Mouse (Mus musculus) embryo, embryonic 10 days (tissue): ENCODE results near the gene Dlk2.

Experiments used
- DNase-seq: peaks from one replicate; pipeline ENCODE4 v3.0.0-alpha.2; 2015; ENCODE audit warnings: low spot score

Dlk2 gene

GRCm38 (mm10) chr17:46297364-46298219 is at the start of gene Dlk2:
Gene Dlk2 (plus strand): TSS chr17:46297421.
- DNase-seq = peak; percentile 48

GRCm38 (mm10) chr17:46247512-46248188 is 49.6 kb upstream of the Dlk2 start, which contains the start of the genes Polr1c and Yipf3:
Gene Polr1c (minus strand): TSS chr17:46248054.
Gene Yipf3 (plus strand): TSS chr17:46248080.
- peak; percentile 99 for DNase-seq

- no peak for DNase-seq
These were observed 49.1 kb upstream of the Dlk2 start for GRCm38 (mm10) chr17:46248189-46248522.

GRCm38 (mm10) chr17:46251174-46251573 is 46.0 kb upstream of the Dlk2 start:
- no peak for DNase-seq

- peak; percentile 69 for DNase-seq
These were observed 44.4 kb upstream of the Dlk2 start for GRCm38 (mm10) chr17:46252571-46253451.

- DNase-seq = peak; percentile 96
These were observed 43.7 kb upstream of the Dlk2 start, which contains the start of gene Lrrc73 for GRCm38 (mm10) chr17:46253452-46254084. Gene Lrrc73 (plus strand): TSS chr17:46253531.

GRCm38 (mm10) chr17:46254106-46254505 is 43.1 kb upstream of the Dlk2 start:
- DNase-seq = no peak

- DNase-seq = no peak
These were observed 42.1 kb upstream of the Dlk2 start for GRCm38 (mm10) chr17:46255147-46255546.

GRCm38 (mm10) chr17:46258279-46259053 is 38.8 kb upstream of the Dlk2 start:
- DNase-seq = no peak

GRCm38 (mm10) chr17:46259675-46260074 is 37.5 kb upstream of the Dlk2 start:
- DNase-seq = no peak

- DNase-seq = no peak
These were observed 35.0 kb upstream of the Dlk2 start for GRCm38 (mm10) chr17:46262201-46262694.

GRCm38 (mm10) chr17:46265502-46265901 is 31.7 kb upstream of the Dlk2 start:
- DNase-seq = no peak

GRCm38 (mm10) chr17:46265918-46266618 is 31.2 kb upstream of the Dlk2 start:
- peak; percentile 77 for DNase-seq

GRCm38 (mm10) chr17:46266986-46267385 is 30.2 kb upstream of the Dlk2 start:
- DNase-seq = no peak

- no peak for DNase-seq
These were observed 29.7 kb upstream of the Dlk2 start for GRCm38 (mm10) chr17:46267511-46267910.

GRCm38 (mm10) chr17:46268026-46268720 is 29.0 kb upstream of the Dlk2 start:
- DNase-seq = no peak

- DNase-seq = no peak
These were observed 27.3 kb upstream of the Dlk2 start for GRCm38 (mm10) chr17:46269771-46270534.

- no peak for DNase-seq
These were observed 25.2 kb upstream of the Dlk2 start for GRCm38 (mm10) chr17:46272058-46272457.

- DNase-seq = no peak
These were observed 24.5 kb upstream of the Dlk2 start for GRCm38 (mm10) chr17:46272675-46273074.
